Mouse (Mus musculus) ovary, adult 18-20 months (tissue): Measurements from ENCODE around the gene Nsmce1.

Source experiments
- DNase-seq: peaks from one replicate; pipeline ENCODE4 v3.0.0; 2022; ENCODE audit warnings: low spot score, mixed read lengths

Nsmce1 gene

GRCm38 (mm10) chr7:125490947-125491735 is at the start of gene Nsmce1:
Gene Nsmce1, minus strand, starts transcription at chr7:125491596.
- peak; percentile 93 for DNase-seq

DNA sequence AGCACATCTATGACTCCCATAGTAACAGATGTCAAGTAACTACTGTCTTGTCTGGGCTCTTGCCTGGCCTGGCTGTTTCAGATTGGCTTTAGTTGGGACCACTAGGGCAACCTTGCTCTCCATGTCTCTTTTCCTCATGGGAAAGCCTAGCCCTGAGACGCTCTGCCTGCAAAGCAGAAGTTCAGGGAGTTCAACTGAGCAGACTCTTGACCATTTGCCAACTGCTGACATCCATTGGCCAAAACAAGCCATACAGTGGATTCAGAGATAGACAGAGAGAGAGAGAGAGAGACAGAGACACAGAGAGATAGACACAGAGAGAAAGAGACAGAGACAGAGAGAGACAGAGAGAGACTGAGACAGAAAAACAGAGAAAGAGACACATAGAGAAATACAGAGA is 49.6 kb upstream of the Nsmce1 start:
- no peak for DNase-seq

DNA sequence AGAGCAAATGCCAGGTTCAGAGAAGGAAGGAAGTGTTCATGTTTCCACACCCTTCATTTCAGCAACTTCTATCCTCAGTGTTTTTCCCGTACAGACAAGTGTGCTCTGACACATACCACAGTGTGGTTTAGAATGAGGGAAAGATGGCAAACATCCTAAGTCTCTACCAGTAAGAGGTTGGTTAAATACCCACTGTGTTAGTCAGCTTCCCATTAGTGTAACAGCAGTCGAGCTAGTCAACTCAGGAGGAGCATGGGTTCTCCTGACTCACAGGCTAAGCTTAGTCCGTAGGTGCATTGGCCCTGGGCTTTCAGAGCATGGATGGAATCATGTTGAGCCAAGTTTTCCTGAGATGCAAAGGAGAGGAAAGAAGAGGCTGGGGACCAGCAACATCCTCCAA is 48.0 kb upstream of the Nsmce1 start:
- no peak for DNase-seq

DNA sequence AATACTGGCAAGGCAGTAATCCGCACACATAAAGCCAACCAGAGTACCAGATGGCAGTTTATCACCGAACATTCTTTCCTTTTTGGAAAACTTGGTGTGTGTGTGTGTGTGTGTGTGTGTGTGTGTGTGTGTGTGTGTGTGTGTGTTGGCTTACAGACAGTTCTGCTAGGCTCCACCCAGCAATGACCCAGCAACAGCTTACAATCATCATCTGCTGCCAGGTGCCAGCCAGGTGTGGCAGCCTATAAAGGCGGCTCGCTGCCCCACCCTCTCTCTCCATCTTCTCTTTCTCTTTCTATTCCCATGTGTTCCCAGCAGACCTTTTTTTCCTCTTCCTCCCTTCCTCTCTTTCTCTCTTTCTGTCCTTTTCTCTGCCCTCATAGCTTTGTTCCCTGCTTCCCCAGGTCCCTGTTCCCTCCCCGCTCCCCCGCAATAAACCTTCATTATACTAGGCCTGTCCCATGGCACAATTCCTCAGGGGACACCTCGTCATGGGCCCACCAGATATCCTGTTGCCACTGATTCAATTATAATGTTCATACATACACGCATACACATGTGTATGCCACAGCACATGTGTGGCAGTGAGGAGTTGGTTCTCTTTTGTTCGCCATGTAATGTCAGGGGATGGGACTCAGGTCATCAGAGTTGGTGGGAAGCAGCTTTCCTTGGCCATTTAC is 36.6 kb upstream of the Nsmce1 start:
- DNase-seq, result no peak

DNA sequence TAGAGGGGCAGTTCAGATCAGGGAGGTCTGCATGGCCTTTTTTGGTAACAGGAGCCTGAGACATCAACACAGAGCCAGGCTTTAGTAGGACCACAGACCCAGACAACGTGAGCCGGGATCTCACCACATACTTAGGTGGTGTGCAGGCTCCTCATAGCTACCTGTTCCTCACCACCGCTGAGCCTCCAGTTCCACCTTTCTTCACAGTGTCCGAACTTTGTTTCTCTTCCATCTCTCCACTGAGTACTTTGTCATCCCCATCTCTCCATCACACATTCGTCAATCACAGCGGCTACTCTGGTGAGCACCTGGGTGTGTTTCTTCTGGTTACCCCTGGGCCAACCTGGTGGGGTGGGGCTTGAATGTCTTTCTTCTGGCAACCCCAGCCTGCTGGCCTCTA is 35.8 kb upstream of the Nsmce1 start:
- DNase-seq, result no peak

DNA sequence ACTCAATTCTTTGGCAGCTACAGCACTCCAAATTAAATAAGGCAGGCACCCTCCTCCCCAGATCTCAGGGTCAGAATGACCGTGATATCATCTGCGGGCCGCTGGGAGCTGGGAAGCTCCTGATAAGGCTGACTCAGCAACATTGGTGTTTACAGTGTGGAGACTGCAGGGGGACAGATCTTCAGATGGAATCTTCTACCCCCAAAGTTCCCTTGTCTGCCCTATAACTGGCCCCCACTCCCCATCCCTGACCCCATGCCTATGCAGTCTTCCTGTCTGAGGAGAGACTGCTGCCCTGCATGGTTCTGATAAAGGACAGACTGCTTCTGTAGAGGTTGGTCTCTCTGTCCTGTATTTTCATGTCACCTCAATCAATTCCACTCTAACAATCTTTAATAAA is 31.7 kb upstream of the Nsmce1 start:
- DNase-seq, result peak; percentile 82

DNA sequence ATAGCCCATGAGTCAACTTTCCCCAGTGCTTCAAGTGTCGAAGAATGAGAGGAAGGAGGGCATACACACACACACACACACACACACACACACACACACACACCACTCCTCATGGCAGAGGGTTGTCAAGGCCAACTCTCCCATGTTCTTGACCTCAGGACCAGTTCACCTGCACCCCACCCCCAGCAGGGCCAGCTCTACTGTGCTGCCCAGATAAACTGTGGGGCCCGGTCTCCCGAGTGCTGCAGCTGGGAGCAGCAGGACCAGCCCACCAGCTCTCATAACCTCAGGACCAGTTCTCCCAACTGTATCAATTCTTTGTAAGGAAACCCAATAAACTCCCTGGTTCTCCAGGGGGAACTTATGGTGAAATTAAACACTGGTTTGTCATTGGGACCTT is 28.3 kb upstream of the Nsmce1 start:
- DNase-seq, result no peak

DNA sequence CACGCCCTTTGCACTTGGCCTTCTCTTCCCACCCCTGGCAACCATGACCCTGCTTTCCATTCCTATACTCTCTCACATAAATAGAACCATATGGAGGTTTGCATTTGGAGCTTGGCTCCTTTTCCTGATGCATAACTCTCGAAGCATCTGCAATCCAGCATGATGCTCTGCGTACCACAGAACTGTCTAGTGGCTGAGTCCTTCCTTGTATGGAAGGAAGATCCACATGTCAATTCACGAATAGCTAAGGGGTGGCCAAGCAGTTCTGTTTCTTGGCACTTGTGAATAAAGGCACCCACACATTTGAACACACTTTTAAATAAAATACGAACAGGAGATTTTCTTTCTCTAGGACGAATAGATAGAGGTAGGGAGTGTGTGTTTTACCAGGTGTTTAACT is 26.1 kb upstream of the Nsmce1 start:
- no peak for DNase-seq

DNA sequence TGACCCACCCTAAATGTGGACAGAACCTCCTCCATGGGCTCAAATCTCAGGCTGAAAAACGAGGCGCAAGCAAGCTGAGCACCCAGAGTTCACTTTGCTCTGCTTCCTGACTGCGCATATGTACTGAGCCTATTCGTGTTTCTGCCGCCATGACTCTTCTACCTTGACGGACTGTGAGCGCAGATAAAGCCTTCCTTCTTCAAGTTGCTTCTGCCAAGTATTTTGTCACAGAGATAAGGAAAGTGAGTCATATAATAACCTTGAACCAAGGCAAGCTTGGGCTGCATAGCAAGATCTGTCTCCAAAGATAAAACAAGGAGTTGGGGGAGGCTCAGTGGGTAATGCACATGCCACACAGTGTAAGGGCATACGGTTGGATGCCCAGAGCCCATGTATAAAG is 25.3 kb upstream of the Nsmce1 start:
- DNase-seq, result no peak

- no peak for DNase-seq
Observed at GRCm38 (mm10) chr7:125515081-125515853, 23.9 kb upstream of the Nsmce1 start.

DNA sequence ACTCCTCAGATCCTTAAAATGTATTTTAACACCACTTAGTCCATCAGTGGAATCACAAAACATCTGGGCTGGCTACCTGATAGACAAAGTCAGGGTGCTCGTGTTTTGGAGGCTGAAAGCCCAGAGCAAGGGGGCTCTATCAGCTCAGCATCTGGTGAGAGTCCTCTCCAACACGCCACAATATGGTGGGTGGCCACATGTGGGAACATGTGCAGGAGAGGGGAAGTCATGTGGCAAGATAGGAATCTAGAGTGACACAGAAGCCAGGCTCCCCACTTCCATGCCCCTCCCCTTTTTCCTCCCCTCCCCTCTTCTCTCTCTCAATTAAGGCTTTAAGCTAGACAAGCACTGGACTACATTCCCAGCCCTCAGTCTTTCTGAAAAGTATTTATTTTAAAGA is 20.5 kb upstream of the Nsmce1 start:
- DNase-seq, result no peak

- DNase-seq, result no peak
Observed at GRCm38 (mm10) chr7:125511432-125511831, 20.0 kb upstream of the Nsmce1 start.

- DNase-seq, result no peak
Observed at GRCm38 (mm10) chr7:125507279-125507678, 15.9 kb upstream of the Nsmce1 start.

- no peak for DNase-seq
Observed at GRCm38 (mm10) chr7:125505568-125505967, 14.2 kb upstream of the Nsmce1 start.

- no peak for DNase-seq
Observed at GRCm38 (mm10) chr7:125504618-125505017, 13.2 kb upstream of the Nsmce1 start.

GRCm38 (mm10) chr7:125503374-125504092 is 12.1 kb upstream of the Nsmce1 start:
- no peak for DNase-seq

- DNase-seq, result no peak
Observed at GRCm38 (mm10) chr7:125500879-125501278, 9.5 kb upstream of the Nsmce1 start.

- DNase-seq, result peak; percentile 67
Observed at GRCm38 (mm10) chr7:125499927-125500868, 8.8 kb upstream of the Nsmce1 start.

GRCm38 (mm10) chr7:125495864-125496440 is 4.6 kb upstream of the Nsmce1 start:
- no peak for DNase-seq

DNA sequence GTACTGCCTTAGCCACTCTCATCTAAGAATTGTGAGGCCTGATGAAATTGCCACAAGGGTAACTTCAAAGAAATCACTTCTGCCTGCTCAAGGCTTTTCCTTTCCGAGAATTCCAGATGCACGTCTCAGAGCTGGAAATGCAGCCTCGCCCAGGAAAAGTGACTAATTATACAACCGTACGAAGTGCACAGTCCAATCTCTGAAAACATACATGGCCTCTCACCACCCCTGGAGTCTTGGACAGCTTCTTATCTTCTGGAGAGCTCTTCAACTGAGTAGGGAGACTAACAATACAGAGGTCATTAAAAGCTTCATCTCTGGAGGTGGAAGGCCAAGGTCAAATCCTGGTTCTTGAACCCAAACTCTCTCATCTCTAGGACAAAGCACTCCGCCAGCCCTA is 1.2 kb upstream of the Nsmce1 start:
- DNase-seq, result no peak

DNA sequence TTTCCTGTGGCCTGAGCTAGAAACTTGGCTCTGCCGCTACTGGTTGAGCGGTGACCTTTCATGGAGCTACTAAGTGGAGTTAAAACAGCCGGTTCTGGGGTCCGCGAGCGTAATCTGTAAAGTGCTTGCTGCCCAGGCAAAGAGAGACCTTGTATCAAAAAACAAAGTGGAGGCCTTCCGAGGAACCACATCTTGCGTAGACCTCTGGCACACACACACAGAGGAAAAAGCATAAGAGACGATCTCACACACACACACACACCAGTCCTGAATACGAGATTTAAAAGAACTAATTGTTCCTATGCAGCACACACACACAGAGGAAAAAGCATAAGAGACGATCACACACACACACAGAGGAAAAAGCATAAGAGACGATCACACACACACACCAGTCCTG is 364 bp upstream of the Nsmce1 start:
- no peak for DNase-seq
